Mouse (Mus musculus) megakaryocyte, embryonic 14.5 days (primary cell): Measurements from ENCODE around the gene Polm.

Experiments used
- FLI1 ChIP-seq: IDR thresholded peaks from 2 replicates; pipeline ENCODE4 v1.6.1; 2012; ENCODE audit warnings: low read length, inconsistent platforms, mixed read lengths
- GATA1 ChIP-seq: IDR thresholded peaks from 3 replicates; pipeline ENCODE4 v1.6.1; 2012; ENCODE audit warnings: mixed read lengths, low read length, inconsistent platforms, borderline replicate concordance

- TF ChIP-seq GATA1 (no peak), FLI1 (no peak)
Observed at GRCm38 (mm10) chr11:5797928-5798327, 39.9 kb downstream of the Polm start.
